Mouse (Mus musculus): ENCODE measurements around the gene Npas2. TPM values are rescaled to one million over a fixed set of nuclear protein-coding genes. Genes with fewer than 3 reads are reported as not detected.

Npas2 gene
- polyA plus RNA-seq, 1 experiment from 2014 or later = 0.80 TPM

DNA sequence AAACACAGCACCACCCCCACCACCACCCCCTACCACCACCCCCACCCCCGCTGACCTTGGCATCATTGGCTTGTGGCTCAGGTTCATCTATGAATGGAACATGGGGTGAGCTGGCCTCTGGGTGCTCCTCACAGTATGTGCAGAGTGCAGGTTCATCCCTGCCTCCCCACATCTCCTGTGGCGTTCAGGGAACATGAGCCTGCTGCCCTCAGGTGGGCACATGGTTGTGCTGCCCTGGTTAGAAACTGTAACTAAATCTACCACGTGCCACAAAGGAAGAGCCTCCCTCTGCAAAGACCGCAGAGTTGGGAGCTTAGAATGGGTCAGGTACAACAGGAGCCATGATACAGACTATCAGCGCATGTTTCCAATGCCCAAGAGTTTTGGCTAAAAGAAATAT, 149.7 kb downstream of the Npas2 start:
- Histone ChIP-seq H3K36me3 (no peaks in the 10 kb centered on the region), H3K27me3 (peaks cover 16% of the 10 kb centered on the region), H3K4me3 (no peak overlapping the region), H3K4me2 (replicated peaks) (no peak overlapping the region), H3K9ac (no peak overlapping the region), H3K4me1 (no peaks in the 10 kb centered on the region), H3K9me3 (no peaks in the 10 kb centered on the region), H3K27ac (no peak overlapping the region)
- no peak for ATAC-seq (ENCODE audit: low FRiP score, low read depth)
- 78% methylated on average over 5 of the region's 5 CpGs for WGBS

DNA sequence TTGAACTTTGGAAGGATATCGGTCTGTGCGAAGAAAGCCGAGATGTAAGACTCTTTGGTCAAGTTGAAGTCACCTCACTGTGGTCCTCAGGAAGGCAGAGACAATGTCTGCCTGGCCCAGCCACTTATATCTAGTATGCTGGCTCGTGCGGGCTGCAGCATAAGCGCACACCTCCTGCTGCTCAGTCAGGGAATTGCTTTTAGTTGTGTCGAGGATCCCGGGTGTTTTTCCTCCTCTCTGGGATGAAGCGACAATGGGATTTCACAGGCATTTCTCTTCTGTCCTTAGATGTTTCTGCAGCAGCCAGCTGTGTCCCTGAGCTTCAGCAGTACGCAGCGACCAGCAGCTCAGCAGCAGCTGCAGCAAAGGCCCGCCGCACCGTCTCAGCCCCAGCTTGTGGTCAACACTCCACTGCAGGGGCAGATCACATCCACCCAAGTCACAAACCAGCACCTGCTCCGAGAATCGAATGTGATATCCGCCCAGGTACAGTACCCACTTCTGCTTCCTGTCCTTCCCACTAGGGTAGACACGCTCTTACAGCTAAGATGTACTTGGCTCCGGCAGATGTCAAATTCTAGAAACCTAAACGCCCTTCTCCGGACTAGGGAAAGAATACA, 151.6 kb downstream of the Npas2 start:
- WGBS = 62% methylated on average over 21 of the region's 21 CpGs
- Histone ChIP-seq H3K4me3 (no peak overlapping the region), H3K9me3 (no peaks in the 10 kb centered on the region), H3K9ac (no peak overlapping the region), H3K36me3 (no peaks in the 10 kb centered on the region), H3K4me1 (no peaks in the 10 kb centered on the region), H3K27me3 (0 out of 2 replicates have a peak, but pooled peaks cover 6% of the 10 kb centered on the region), H3K4me2 (replicated peaks) (no peak overlapping the region), H3K27ac (no peak overlapping the region)
- ATAC-seq (ENCODE audit: low FRiP score, low read depth) = no peak

DNA sequence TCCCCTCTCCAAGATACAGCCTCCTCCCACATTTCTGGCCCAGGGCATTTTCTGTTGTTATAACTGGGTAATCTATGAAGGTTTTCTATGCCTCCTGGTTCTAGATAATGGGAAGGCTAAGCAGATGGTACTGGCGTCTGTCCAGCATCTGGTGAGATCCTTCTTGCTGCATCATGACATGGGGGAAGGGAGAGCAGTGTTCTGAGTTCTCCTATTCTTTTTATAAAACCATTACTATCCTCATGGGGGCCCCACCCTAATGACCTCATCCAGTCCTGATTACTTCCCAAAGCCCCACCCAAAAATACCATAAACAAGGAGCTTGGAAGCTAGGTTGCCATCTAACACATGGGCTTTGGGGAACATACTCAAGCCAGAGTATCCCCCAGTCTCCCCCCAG, 155.5 kb downstream of the Npas2 start:
- Histone ChIP-seq H3K9ac (no peak overlapping the region), H3K9me3 (no peaks in the 10 kb centered on the region), H3K4me2 (replicated peaks) (no peak overlapping the region), H3K4me1 (no peaks in the 10 kb centered on the region), H3K27ac (no peak overlapping the region), H3K4me3 (no peak overlapping the region), H3K27me3 (0 out of 2 replicates have a peak, but pooled peaks cover 6% of the 10 kb centered on the region), H3K36me3 (no peaks in the 10 kb centered on the region)
- no peak for ATAC-seq (ENCODE audit: low FRiP score, low read depth)
- WGBS = 73% methylated on average over 1 of the region's 1 CpGs

DNA sequence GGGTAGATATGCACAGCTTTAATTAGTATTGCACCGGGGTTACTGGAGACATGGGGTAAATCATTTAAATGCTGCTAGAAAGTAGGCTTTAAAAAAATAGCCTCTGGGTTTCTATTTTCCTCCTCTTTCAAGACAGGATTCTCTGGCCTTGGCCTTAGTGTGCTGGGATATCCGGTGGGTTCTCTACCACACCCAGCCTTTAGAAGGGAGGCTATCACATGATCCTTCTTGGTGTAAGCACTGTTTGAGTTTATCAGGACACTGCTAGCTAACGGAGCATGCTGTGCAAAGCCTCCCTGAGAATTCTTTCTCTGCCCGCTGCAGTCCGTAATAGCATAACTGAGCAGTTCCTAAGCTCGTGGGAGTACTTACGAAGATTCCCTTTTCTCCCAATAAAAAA, 155.9 kb downstream of the Npas2 start:
- 84% methylated on average over 7 of the region's 7 CpGs for WGBS
- Histone ChIP-seq H3K27me3 (0 out of 2 replicates have a peak, but pooled peaks cover 6% of the 10 kb centered on the region), H3K9ac (no peak overlapping the region), H3K27ac (no peak overlapping the region), H3K36me3 (no peaks in the 10 kb centered on the region), H3K4me2 (replicated peaks) (no peak overlapping the region), H3K4me1 (no peaks in the 10 kb centered on the region), H3K9me3 (no peaks in the 10 kb centered on the region), H3K4me3 (no peak overlapping the region)
- ATAC-seq (ENCODE audit: low FRiP score, low read depth) = no peak

DNA sequence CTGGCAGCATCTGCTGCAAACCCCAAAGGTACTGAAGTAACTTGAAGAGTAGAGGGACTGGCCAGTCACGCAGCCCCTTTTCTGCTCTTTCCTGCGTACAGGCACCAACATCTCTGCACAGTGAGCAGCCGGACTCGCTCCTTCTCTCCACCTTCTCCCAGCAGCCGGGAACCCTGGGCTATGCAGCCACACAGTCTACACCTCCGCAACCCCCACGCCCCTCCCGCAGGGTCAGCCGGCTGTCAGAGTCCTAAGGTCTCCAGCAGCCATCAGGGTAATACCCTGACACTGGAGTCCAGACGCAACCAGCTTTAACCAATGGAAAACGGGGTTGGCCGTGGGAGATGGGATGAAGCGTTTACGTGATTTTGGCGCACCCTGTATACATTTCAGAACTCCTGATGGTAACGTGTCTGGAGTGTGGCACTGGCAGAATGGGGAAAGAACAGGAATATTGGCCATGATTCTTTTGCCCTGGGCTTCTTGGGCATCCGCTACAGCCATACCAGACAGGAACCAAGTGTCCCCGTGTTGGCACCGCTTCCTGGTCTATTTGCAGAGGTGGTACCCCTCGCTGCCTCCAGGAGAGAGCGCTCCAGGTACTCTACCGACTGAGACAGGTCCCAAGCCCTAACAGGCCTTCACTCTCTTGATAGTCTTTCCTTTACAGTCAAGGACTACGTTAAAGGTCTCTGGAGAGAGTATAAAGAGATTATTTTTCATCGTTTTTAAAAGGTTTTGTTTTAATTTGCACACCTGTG, 168.4 kb downstream of the Npas2 start:
- 27% methylated on average over 24 of the region's 24 CpGs for WGBS
- H3K9ac ChIP-seq = peak overlapping the region; percentile 55
- peaks cover 15% of the 10 kb centered on the region; the same call in 1 of the 2 replicates for H3K27me3 ChIP-seq
- H3K4me1 ChIP-seq = peaks cover 4% of the 10 kb centered on the region
- no peak for ATAC-seq (ENCODE audit: low FRiP score, low read depth)
- H3K9me3 ChIP-seq = no peaks in the 10 kb centered on the region
- H3K36me3 ChIP-seq = no peaks in the 10 kb centered on the region
- no peak overlapping the region for H3K27ac ChIP-seq
- peak overlapping the region; percentile 27 for H3K4me3 ChIP-seq
- peak overlapping the region; percentile 63 for H3K4me2 ChIP-seq (replicated peaks)

DNA sequence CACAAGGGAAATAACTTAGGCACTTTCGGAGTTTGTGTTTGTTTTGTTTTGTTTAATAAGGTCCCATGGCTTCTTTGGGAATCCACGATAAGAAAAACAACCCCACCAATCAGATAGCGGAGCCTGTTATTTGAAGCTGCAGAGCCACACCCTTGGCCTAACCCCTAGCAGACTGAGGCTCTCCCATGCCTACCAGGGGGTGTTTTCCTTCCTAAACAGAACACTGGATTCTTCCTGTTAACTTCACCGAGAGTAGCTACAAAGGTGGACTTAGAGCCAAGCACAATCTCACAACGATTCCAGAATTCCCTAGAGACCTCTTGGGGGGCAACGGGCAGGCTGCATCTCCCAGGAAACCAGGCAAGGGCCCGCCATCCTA, 169.0 kb downstream of the Npas2 start:
- H3K27ac ChIP-seq = no peak overlapping the region
- H3K4me3 ChIP-seq = no peak overlapping the region
- H3K27me3 ChIP-seq = peaks cover 15% of the 10 kb centered on the region; the same call in 1 of the 2 replicates
- H3K36me3 ChIP-seq = no peaks in the 10 kb centered on the region
- no peak overlapping the region for H3K9ac ChIP-seq
- H3K9me3 ChIP-seq = no peaks in the 10 kb centered on the region
- peaks cover 7% of the 10 kb centered on the region for H3K4me1 ChIP-seq
- WGBS = 49% methylated on average over 7 of the region's 7 CpGs
- ATAC-seq (ENCODE audit: low FRiP score, low read depth) = no peak
- H3K4me2 ChIP-seq (replicated peaks) = no peak overlapping the region

DNA sequence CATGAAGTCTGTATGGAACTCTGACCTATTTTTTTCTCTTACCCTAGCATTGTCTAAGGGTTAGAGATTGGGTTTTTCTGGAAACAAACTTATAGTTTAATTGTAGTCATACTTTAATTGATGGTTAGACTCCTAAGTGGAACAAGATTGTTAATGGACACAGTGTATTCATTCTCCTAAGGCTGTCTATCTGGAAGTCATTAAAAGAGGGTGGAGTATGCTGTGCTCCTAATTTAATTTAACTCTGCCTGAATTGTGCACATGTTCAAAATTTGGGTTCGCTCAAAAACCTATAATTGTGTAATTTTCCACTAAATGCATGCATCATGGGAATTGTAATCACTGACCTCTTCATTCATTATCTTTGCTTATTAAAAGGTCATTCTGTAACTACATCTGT, 172.0 kb downstream of the Npas2 start:
- ATAC-seq (ENCODE audit: low FRiP score, low read depth) = no peak
- no peak overlapping the region for H3K4me3 ChIP-seq
- H3K27me3 ChIP-seq = peaks cover 13% of the 10 kb centered on the region; the same call in 1 of the 2 replicates
- H3K9me3 ChIP-seq = no peaks in the 10 kb centered on the region
- 57% methylated on average over 1 of the region's 1 CpGs for WGBS
- H3K4me1 ChIP-seq = peaks cover 21% of the 10 kb centered on the region
- no peak overlapping the region for H3K27ac ChIP-seq
- H3K4me2 ChIP-seq (replicated peaks) = no peak overlapping the region
- H3K36me3 ChIP-seq = peaks cover 11% of the 10 kb centered on the region
- H3K9ac ChIP-seq = no peak overlapping the region

DNA sequence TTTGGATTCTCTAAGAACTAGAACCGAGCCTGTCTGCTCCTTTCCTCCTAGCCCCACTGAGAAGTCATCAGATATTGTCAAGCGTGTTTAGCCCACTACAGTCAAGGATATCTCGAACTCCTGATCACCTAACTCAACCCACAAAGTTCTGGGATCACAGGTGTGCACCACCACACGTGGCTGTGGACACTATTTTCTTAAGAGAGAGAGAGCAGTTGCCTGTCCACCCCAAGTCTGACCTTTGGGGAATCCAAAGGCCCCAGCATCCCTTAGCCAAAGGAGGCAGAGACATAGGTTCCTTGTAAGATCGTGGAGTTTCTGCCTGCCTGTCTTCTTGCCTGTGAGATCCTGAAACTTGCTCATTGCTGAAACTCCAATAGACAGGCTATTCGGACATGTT, 173.5 kb downstream of the Npas2 start:
- Histone ChIP-seq H3K36me3 (peaks cover 26% of the 10 kb centered on the region), H3K4me2 (replicated peaks) (peak overlapping the region; percentile 90), H3K4me3 (peak overlapping the region; percentile 95), H3K9ac (peak overlapping the region; percentile 65), H3K27me3 (no peaks in the 10 kb centered on the region; the same call in 1 of the 2 replicates), H3K27ac (no peak overlapping the region), H3K4me1 (peaks cover 21% of the 10 kb centered on the region), H3K9me3 (no peaks in the 10 kb centered on the region)
- 28% methylated on average over 6 of the region's 6 CpGs for WGBS
- ATAC-seq (ENCODE audit: low FRiP score, low read depth) = no peak

DNA sequence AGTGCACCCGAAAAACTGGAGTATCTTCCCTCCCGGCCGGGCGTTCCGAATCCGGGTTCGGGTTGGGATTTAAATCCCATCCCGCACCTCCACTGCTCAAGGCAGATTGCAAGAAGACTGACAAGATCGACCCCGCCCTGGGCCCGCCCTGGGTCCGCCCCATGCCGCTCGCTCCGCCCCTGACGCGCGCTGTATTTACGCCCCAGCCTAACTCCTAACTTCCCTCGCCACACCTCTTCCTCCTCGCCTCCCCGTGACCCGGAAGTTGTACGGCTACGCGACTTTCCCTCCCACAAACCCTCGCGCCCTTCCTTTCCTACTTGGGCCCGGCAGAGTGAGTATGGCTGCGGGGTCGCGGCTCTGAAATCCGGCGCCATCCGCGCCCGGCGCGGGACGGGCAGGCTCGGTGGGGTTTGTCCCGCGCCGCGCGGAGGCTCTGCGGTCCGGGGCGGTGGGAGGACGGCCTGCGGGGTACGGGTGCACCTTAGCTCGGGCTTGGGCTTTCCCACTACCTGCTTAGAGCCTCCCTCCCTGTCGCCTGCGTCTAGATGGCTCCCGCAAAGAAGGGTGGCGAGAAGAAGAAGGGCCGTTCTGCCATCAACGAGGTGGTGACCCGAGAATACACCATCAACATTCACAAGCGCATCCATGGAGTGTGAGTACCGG, 174.2 kb downstream of the Npas2 start, which contains the start of gene Rpl31:
Gene Rpl31 (plus strand): TSS at position 242 of the 666 bp plus-strand sequence.
- peaks cover 33% of the 10 kb centered on the region for H3K36me3 ChIP-seq
- peak within 1 kb of the TSS; percentile 92 for H3K27ac ChIP-seq
- H3K27me3 ChIP-seq = no peaks in the 10 kb centered on the region
- H3K4me1 ChIP-seq = peaks cover 21% of the 10 kb centered on the region
- under 1% methylated on average over 61 of the region's 62 CpGs for WGBS
- peak within 1 kb of the TSS; percentile 90 for H3K4me2 ChIP-seq (replicated peaks)
- no peaks in the 10 kb centered on the region for H3K9me3 ChIP-seq
- ATAC-seq (ENCODE audit: low FRiP score, low read depth) = peak; percentile 100
- peak within 1 kb of the TSS; percentile 98 for H3K9ac ChIP-seq
- peak within 1 kb of the TSS; percentile 95 for H3K4me3 ChIP-seq

DNA sequence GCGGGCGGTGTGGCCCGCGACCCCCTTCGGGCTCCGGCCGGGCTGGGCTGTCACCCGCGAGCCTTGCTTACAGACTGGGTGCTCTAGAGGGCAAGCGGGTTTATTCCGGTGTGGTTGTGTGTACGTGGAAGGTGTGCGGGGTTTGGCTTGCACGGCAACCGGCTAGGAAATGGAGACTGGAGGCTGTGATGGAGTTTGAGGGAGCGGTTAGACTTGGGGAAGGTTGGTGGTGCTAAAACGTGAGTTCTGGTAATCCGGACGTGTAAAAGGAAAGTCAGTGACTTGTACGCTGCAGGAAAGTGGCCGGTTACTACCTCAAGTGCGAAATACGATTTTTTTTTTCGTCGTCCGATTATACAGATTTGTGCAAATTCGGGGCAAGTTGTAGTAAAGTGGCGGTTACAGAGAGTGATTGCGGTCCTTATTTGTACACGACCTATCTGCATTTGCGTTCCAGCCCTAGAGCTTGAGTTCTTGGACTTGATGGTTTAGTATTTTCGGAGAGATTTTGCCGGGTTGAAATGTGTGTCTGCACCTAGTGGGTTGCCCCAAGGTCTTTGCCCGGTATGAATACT, 174.8 kb downstream of the Npas2 start:
- WGBS = under 1% methylated on average over 34 of the region's 34 CpGs
- Histone ChIP-seq H3K27ac (peak overlapping the region; percentile 92), H3K4me3 (peak overlapping the region; percentile 95), H3K27me3 (no peaks in the 10 kb centered on the region), H3K4me1 (peaks cover 21% of the 10 kb centered on the region), H3K36me3 (peaks cover 39% of the 10 kb centered on the region), H3K4me2 (replicated peaks) (peak overlapping the region; percentile 90), H3K9ac (peak overlapping the region; percentile 98), H3K9me3 (no peaks in the 10 kb centered on the region)
- peak; percentile 55 for ATAC-seq (ENCODE audit: low FRiP score, low read depth)

DNA sequence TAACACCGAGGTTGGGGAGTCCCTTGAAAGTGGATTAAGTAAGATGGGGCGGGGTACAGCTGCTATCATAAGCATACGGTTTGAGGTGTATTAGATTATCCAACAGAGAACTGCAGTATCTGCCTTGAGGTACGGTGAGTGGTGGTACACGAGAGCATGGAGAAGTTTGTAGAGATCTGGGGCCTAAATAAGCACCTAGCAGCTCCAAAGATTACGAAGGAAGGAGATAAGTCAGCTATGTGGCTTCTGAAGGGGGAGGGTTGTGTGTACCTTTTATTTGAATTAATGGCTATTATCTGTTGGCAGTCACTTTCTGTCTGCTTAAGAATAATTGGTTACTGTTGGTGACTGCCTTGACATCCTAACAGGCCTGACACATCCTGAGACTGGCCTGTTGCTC, 176.9 kb downstream of the Npas2 start:
- H3K4me1 ChIP-seq = peaks cover 21% of the 10 kb centered on the region
- ATAC-seq (ENCODE audit: low FRiP score, low read depth) = no peak
- no peaks in the 10 kb centered on the region for H3K9me3 ChIP-seq
- H3K27me3 ChIP-seq = no peaks in the 10 kb centered on the region
- 91% methylated on average over 6 of the region's 6 CpGs for WGBS
- no peak overlapping the region for H3K4me2 ChIP-seq (replicated peaks)
- no peak overlapping the region for H3K4me3 ChIP-seq
- H3K9ac ChIP-seq = no peak overlapping the region
- peaks cover 50% of the 10 kb centered on the region for H3K36me3 ChIP-seq
- no peak overlapping the region for H3K27ac ChIP-seq
